Mouse (Mus musculus) cerebellum, postnatal 14 days (tissue): ENCODE results near the gene Lonp2.
A peak's percentile ranks its signal among the peaks of the same experiment; 100 is the strongest.

Source experiments
- DNase-seq, 2 experiments: peaks; one replicate each; pipeline ENCODE4 v3.0.0; 2021; ENCODE audit warnings: mixed read lengths in 2 of 2

Lonp2 gene

GRCm38 (mm10) chr8:86624915-86625314 is 1.1 kb downstream of the Lonp2 start:
- DNase-seq = no peak

GRCm38 (mm10) chr8:86630212-86630611 is 6.4 kb downstream of the Lonp2 start:
- no peak for DNase-seq

GRCm38 (mm10) chr8:86631395-86631794 is 7.6 kb downstream of the Lonp2 start:
- DNase-seq = no peak

DNA sequence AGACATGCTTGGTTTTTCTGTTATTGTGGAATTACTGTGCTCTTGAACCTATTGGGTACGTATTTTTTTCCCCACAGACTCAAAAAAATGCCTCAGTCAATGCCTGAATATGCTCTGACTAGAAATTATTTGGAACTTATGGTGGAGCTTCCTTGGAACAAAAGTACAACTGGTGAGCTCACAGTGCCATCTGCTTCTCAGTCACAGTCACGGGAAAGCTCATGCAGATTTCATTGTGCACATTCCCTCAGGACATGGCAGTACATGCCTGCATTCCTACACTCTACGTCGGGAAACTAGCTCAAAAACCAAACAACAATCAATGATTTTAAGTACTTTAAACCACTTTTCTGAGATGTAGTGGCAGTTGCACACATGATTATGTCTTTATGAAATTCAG is 14.0 kb downstream of the Lonp2 start:
- DNase-seq = no peak

- no peak for DNase-seq
Measured at GRCm38 (mm10) chr8:86638981-86639380, 15.1 kb downstream of the Lonp2 start.

- no peak for DNase-seq
Measured at GRCm38 (mm10) chr8:86642682-86643081, 18.8 kb downstream of the Lonp2 start.

GRCm38 (mm10) chr8:86644661-86645060 is 20.8 kb downstream of the Lonp2 start:
- no peak for DNase-seq

- no peak for DNase-seq
Measured at GRCm38 (mm10) chr8:86647771-86648170, 23.9 kb downstream of the Lonp2 start.

DNA sequence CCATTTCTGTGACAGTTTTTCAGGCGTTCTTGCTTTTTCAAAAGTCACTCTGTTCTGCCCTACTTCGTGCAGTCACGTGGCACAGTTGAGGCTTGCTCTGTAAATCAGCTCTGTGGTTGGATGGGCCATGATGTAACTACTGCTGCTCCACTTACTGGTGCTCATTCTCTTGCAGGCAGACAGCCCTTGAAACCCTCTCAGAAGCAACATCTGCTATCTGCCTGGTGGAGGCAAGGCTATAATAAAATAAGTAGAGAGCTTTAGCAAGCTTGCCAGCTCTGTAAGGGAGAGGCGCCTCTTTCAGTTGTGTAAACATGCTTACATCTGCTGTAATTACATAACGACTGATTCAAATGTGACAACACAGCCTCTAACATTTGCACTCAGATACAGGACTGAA is 27.6 kb downstream of the Lonp2 start:
- no peak for DNase-seq

DNA sequence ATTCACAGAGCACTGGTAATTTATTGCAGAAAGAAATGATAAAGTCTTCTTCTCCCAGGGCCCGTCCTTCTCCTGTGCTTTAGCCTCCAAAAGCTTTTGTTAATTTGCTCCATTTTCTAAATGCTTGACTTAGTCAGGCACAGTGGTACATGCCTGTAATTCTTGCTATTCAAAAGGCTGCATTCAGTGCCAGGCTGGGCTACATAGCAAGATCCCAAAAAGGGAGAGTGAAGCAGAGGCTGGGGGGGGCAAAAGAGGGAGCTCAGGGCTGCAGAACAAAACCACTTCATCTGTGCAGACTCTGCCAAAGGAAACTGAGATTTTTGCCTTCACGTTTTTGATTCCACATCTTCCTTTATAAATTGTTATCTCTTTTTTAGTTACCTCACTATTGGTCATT is 28.7 kb downstream of the Lonp2 start:
- DNase-seq = no peak

DNA sequence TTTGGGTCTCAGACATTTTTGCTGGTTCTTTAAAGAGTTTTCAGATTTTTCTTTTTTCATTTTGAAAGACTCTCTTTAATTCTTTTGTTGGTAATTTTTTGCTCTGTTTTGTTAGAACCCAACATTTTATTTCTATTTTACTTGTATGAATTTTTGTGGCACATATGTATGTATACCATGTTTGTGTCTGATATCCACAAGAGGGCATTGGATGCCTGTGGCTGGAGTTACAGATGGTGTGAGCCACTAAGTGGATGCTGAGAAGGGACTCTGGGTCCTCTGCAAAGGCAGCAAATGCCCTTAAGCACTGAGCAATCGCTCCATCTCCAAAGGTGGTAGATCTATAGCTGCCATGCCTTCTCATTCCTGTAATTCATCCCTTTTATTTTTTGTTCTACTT is 30.7 kb downstream of the Lonp2 start:
- no peak for DNase-seq

DNA sequence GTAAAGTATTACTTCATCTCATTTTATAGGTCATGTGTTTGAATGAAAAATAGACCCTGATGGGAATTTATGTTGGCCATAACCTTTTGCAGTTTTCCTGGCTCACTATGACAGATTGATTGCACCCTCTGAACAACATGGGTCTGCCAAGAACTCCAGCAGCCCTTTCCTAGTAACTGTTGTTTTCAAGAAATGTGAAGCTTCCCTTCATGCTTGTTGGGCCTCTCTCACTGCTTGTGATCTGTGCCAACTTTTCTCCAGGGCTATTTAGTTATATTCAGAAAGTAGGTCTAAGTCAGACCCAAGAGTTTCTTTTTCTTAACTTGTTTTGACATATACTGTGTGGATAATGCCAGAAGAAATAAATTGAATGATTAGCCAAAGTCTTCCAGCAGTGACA is 44.9 kb downstream of the Lonp2 start:
- no peak for DNase-seq

DNA sequence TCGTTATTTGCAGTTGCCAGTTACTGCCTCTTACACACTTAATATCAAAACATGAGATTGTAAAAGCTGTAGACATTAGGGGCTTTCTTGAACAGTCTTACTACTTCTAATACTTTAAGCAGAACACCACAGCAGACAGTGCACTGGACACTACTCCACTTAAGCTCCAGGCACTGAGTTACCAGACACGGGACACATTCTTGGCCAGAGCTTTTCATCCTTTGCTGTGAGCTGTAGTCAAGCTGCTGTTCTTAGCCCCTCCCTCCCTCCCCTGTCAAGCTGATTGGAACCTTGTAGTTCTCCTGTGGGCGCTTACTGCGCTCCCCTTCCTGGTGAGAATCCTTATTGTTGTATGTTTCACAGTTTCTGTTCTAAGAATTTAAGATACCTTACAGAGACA is 45.4 kb downstream of the Lonp2 start:
- DNase-seq = no peak

DNA sequence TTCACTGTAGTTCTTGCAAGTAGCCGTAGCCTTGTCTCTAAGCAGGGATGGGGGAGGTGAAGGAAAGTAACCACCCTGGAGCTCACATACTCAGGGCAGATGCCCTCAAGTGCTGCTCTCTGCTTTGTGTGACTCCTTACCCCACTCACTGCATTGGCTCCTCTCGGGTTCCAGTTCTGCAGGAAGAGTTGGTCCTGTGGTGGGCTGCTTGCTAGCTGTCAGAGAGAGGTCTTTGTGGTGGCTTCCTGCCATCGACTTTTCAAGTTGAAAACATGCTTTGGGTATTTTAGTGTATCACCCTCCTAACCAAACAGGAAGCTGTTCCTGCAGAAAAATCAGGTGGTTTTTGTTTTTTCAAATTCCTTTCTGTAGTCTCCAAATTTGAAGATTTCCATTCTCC is 62.8 kb downstream of the Lonp2 start:
- no peak for DNase-seq

DNA sequence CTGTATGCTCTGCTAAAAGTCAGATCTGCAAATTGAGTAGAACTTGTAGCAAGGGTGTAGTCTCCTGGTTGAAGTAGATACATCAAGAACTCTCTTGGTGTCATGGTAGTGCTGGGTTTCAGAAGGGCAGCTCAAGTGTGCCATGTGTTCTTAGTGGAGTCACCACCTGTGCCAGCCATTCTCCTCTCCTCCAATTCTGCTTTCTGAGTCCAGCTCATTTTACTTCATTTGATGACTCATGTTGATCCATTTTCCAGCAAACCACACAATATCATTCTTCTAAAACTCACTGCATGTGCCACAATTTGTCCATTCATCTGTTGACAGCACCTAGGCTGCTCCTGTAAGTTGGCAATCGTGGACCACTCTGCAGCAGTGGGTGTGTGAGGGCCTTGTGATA is 68.3 kb downstream of the Lonp2 start:
- no peak for DNase-seq

- DNase-seq = no peak
Measured at GRCm38 (mm10) chr8:86694011-86694410, 70.2 kb downstream of the Lonp2 start.

DNA sequence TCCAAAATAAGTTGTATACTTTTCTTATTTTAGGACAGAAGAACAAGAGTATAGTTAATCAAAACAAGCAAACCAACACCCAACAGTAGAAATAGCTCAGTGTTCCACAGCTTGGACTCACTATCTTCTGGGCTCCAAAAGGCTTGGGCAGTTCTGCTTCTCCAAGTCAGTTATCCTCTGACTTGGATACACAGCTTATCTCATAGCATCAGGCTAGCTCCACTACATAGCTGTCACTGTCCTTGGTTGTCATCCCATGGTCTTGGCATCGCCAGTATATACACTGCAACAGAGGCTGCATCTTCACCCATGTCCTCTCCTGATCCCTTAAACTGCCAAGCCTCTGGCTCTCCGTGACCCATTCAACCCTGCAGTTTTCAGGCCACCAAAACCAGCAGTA is 71.9 kb downstream of the Lonp2 start:
- DNase-seq = no peak

GRCm38 (mm10) chr8:86698811-86699421 is 75.1 kb downstream of the Lonp2 start:
- no peak for DNase-seq

GRCm38 (mm10) chr8:86699471-86699870 is 75.6 kb downstream of the Lonp2 start:
- no peak for DNase-seq

- DNase-seq = no peak
Measured at GRCm38 (mm10) chr8:86702453-86702852, 78.6 kb downstream of the Lonp2 start.

DNA sequence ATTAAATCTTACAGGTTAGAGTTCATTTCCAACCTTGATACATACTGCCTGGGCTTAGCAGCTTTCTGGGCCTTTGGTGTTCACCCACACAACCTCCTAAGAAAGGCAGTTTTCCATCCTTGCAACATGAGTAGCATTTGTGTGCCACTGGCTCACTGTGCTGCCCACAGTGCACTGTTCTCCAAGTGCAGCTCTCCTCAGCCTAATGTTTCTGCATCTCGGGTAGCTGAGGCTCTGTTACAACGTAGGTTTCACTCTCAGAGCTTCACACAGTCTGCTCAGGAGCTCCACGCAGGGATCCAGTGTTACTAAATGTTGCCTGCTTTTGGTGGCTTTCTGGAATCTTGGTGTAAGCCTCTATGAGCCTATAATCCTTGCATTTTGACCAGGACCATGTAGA is 81.5 kb downstream of the Lonp2 start:
- DNase-seq = no peak

DNA sequence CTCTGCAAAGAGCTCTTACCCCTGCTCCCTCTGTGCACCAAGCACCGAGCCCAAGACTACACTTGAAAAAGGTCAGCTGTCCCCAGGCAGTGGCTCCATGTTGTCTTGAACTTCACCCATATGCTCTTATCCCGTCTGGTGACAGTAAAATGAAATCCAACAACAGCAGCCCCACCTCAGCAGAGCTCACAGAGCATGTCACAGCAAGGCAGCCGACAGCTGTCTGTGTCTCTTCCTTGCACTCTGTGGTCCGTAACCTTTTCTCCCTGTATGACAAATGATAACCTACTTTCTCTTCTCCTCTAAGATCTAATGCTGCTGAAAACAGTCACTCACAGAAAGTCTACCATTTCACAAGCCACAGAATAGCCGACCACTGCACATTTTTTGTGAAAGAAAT is 82.9 kb downstream of the Lonp2 start:
- DNase-seq = no peak

GRCm38 (mm10) chr8:86707873-86708272 is 84.0 kb downstream of the Lonp2 start:
- DNase-seq = no peak

- no peak for DNase-seq
Measured at GRCm38 (mm10) chr8:86712594-86712993, 88.8 kb downstream of the Lonp2 start.

- DNase-seq = peak; percentile 72 to 79
Measured at GRCm38 (mm10) chr8:86713407-86714188, 89.8 kb downstream of the Lonp2 start.
